ENCODE assay signal across 11 mouse cellular contexts in the genomic region with DNA sequence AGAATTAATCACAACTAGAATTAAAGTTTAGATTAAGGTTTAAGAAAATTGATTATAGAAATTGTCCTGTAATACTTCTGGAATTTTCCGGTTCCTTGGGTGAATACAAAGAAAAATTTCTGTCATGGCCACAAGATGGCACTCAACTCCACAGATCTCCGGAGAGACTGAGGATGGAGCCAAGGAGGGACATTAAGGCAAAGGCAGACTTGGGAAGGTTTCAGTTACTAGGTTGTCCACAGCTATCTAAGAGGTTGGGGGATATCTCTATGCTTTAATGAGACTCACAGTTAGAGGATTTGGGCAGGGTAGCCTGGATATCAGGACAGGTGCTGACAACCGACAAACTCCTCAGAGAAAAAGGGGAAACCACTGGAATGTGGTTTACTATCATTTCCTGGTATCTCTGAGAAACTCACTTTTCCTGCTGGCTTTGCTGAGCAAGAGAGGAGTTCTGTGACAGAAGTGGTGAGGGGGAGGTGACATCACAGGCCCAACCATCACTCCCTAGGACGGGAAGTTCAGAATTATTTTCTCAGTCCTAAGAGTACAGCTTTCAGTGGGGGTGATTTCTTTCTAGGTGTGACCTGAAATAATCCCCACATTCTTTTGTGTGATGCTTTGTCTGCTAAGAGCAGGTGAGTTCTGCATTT. TPM values are rescaled to one million over a fixed set of nuclear protein-coding genes. Genes with fewer than 3 reads are reported as not detected.
DNase-seq lines count a peak whose midpoint lies in the region; ATAC-seq and TF ChIP-seq lines count a peak whose summit lies in the region.
"Had no signal": no experiment of that assay in that cellular context is flagged by ENCODE, and none has a peak within 500 bp of the region (broad histone marks: within the 10 kb centered on the region; RNA-seq: fewer than 3 reads in every experiment).

No protein-coding gene starts in this region.

- no peak for TF ChIP-seq CTCF in cerebellum, adult 2 months (IDR thresholded peaks at IDR 0.05; ENCODE audit: borderline replicate concordance, insufficient read depth, low read depth, low read length)
- TF ChIP-seq CTCF in lung, embryonic 14.5 days (IDR thresholded peaks at IDR 0.05; ENCODE audit: low read depth) = peak; percentile 48
- no peak for TF ChIP-seq CTCF in lung, adult 2 months (IDR thresholded peaks at IDR 0.05; ENCODE audit: insufficient read depth, low read length)

- H3K4me3 ChIP-seq in cerebellum, adult 2 months (replicated peaks; ENCODE audit: insufficient read depth, low read depth, low read length) = no peak overlapping the region
- no peak overlapping the region for H3K4me3 ChIP-seq in lung, embryonic 14.5 days (ENCODE audit: low read depth, low read length)
- H3K4me3 ChIP-seq in lung, adult 2 months (replicated peaks; ENCODE audit: extremely low read depth, low read depth, low read length) = no peak overlapping the region
- H3K4me3 ChIP-seq: erythroblast, embryonic 14.5 days; liver, embryonic 15.5 days had no signal

- 53% methylated on average over 4 of the region's 4 CpGs for WGBS in cerebellum, adult 2 months
- WGBS in lung, embryonic 14.5 days = 36% methylated on average over 4 of the region's 4 CpGs
- 32% methylated on average over 4 of the region's 4 CpGs for WGBS in lung, adult 2 months

- H3K36me3 ChIP-seq in lung, embryonic 14.5 days (ENCODE audit: insufficient read depth) = no peaks in the 10 kb centered on the region
- H3K36me3 ChIP-seq: liver, embryonic 15.5 days had no signal

- TF ChIP-seq POLR2A in cerebellum, adult 2 months (IDR thresholded peaks at IDR 0.05; ENCODE audit: borderline replicate concordance, insufficient read depth, low read length) = no peak
- no peak for TF ChIP-seq POLR2A in lung, adult 2 months (IDR thresholded peaks at IDR 0.05; ENCODE audit: borderline replicate concordance, extremely low read depth, low read depth, low read length)

- no peak for ATAC-seq in lung, embryonic 14.5 days (ENCODE audit: insufficient read depth)
- ATAC-seq in hematopoietic stem cell, adult 5-6 weeks (replicated peaks in 1 of 2; ENCODE audit: insufficient read depth in 1 of 2, low FRiP score in 2 of 2, low TSS enrichment in 1 of 2, low read depth in 1 of 2, poor library complexity in 2 of 2, severe bottlenecking in 2 of 2) = peak; percentile 62 to 82

- no peak overlapping the region for H3K4me2 ChIP-seq in lung, embryonic 14.5 days
- H3K4me2 ChIP-seq: liver, embryonic 15.5 days had no signal

- DNase-seq in cerebellum, postnatal 14 days = peak; percentile 14 to 23
- no peak for DNase-seq in cerebellum, adult 2 months
- DNase-seq in lung, embryonic 14.5 days = peak; percentile 61
- DNase-seq in lung, postnatal 4 days = no peak
- peak; percentile 36 for DNase-seq in retina, postnatal 1 day
- DNase-seq in lung, adult 2 months = no peak
- no peak for DNase-seq in ovary, postnatal 14 days (ENCODE audit: low spot score)

- no peaks in the 10 kb centered on the region for H3K4me1 ChIP-seq in cerebellum, adult 2 months (ENCODE audit: control insufficient read depth, insufficient read depth, low read length)
- no peaks in the 10 kb centered on the region for H3K4me1 ChIP-seq in lung, embryonic 14.5 days (ENCODE audit: insufficient read depth)
- H3K4me1 ChIP-seq in lung, adult 2 months (ENCODE audit: control insufficient read depth, insufficient read depth, low read length) = no peaks in the 10 kb centered on the region
- H3K4me1 ChIP-seq: liver, embryonic 15.5 days had no signal

- H3K9me3 ChIP-seq in lung, embryonic 14.5 days (ENCODE audit: low read depth, low read length) = no peaks in the 10 kb centered on the region
- H3K9me3 ChIP-seq: liver, embryonic 15.5 days had no signal

- no peaks in the 10 kb centered on the region for H3K27me3 ChIP-seq in cerebellum, adult 2 months (ENCODE audit: control insufficient read depth, insufficient read depth, low read length)
- H3K27me3 ChIP-seq in lung, embryonic 14.5 days (ENCODE audit: insufficient read depth, low read length) = no peaks in the 10 kb centered on the region
- H3K27me3 ChIP-seq: liver, embryonic 15.5 days had no signal

- H3K27ac ChIP-seq in cerebellum, adult 2 months (ENCODE audit: insufficient read depth, low read length) = no peak overlapping the region
- H3K27ac ChIP-seq in lung, embryonic 14.5 days (ENCODE audit: low read depth) = no peak overlapping the region
- H3K27ac ChIP-seq: liver, embryonic 15.5 days had no signal

- no peak overlapping the region for H3K9ac ChIP-seq in lung, embryonic 14.5 days
- H3K9ac ChIP-seq: liver, embryonic 15.5 days had no signal

RNA-seq across cellular contexts. Expression of gene 2210010C04Rik, which starts 56.0 kb away (rescaled TPM):
- polyA plus RNA-seq in cerebellum, adult 2 months (2012; rRNA removed) = 0.05 TPM in 1 of 2 replicates, not detected in the other
- polyA plus RNA-seq in lung, embryonic 14.5 days (2014; fragmentation: Nextera tagmentation; extraction: Ambion mirVana) = not detected in 2 replicates
- not detected in 2 replicates for total RNA-seq in hematopoietic stem cell, adult 5-6 weeks (2017)
- polyA plus RNA-seq in lung, adult 2 months (2012; rRNA removed) = 0.14 and 3.2 TPM in 2 replicates
- polyA plus RNA-seq: C2C12; erythroblast, embryonic 14.5 days; liver, embryonic 15.5 days had no signal

Comparison
In these comparisons a context has a peak if more than half of its experiments do, and no peak if none do; other contexts are left out.
1. DNase-seq: peak in cerebellum, postnatal 14 days (2 of 2), lung, embryonic 14.5 days (single experiment) and retina, postnatal 1 day (single experiment); none in cerebellum, adult 2 months (0 of 2), lung, postnatal 4 days (0 of 2), lung, adult 2 months (single experiment) and ovary, postnatal 14 days (single experiment).